Mouse (Mus musculus) spleen, adult 2 months (tissue): ENCODE results near the gene Ankrd31.

ENCODE experiments used
- CTCF ChIP-seq: fragments of 200-500 bp; IDR thresholded peaks from 2 replicates; pipeline ENCODE4 v1.5.1; 2011; ENCODE audit warnings: mild to moderate bottlenecking, inconsistent platforms; ENCODE audit not compliant: insufficient read depth, insufficient read length, insufficient replicate concordance; ENCODE audit errors: extremely low read depth
- POLR2A ChIP-seq: fragments of 200-500 bp; IDR thresholded peaks from 2 replicates; pipeline ENCODE4 v1.6.1; 2011; ENCODE audit warnings: low read depth, low read length, inconsistent platforms

GRCm38 (mm10) chr13:96889985-96890384 is 141.9 kb downstream of the Ankrd31 start:
- TF ChIP-seq CTCF, result no peak
- no peak for TF ChIP-seq POLR2A
